Mouse (Mus musculus): ENCODE measurements around the gene Gtpbp1. TPM values are rescaled to one million over a fixed set of nuclear protein-coding genes. Genes with fewer than 3 reads are reported as not detected.

Gene Gtpbp1
- total RNA-seq, 2 experiments from 2014 or later, result 48.6 to 51.6 TPM

- DNase-seq, result no peak
Observed at GRCm38 (mm10) chr15:79727840-79728239, 37.2 kb downstream of the Gtpbp1 start.

GRCm38 (mm10) chr15:79728311-79728710 lies 37.7 kb downstream of the Gtpbp1 start:
- no peak for DNase-seq

- no peak for DNase-seq
Observed at GRCm38 (mm10) chr15:79728731-79729388, 38.2 kb downstream of the Gtpbp1 start.

- no peak for DNase-seq
Observed at GRCm38 (mm10) chr15:79731554-79731953, 40.9 kb downstream of the Gtpbp1 start.

- no peak for DNase-seq
Observed at GRCm38 (mm10) chr15:79733192-79733591, 42.5 kb downstream of the Gtpbp1 start.

- DNase-seq, result no peak
Observed at GRCm38 (mm10) chr15:79733640-79734039, 43.0 kb downstream of the Gtpbp1 start.

- DNase-seq, result no peak
Observed at GRCm38 (mm10) chr15:79734311-79734710, 43.7 kb downstream of the Gtpbp1 start.

- DNase-seq, result no peak
Observed at GRCm38 (mm10) chr15:79740739-79741138, 50.1 kb downstream of the Gtpbp1 start.

GRCm38 (mm10) chr15:79741173-79741858 lies 50.7 kb downstream of the Gtpbp1 start:
- no peak for DNase-seq

- peak; percentile 90 to 91 for DNase-seq
Observed at GRCm38 (mm10) chr15:79741921-79742705, 51.5 kb downstream of the Gtpbp1 start, which contains the start of gene Sun2. Gene Sun2 (minus strand): TSS chr15:79742536.

GRCm38 (mm10) chr15:79742706-79743023 lies 52.0 kb downstream of the Gtpbp1 start:
- DNase-seq, result no peak

GRCm38 (mm10) chr15:79744001-79744400 lies 53.4 kb downstream of the Gtpbp1 start:
- DNase-seq, result no peak

GRCm38 (mm10) chr15:79744742-79745141 lies 54.1 kb downstream of the Gtpbp1 start:
- no peak for DNase-seq

- DNase-seq, result no peak
Observed at GRCm38 (mm10) chr15:79745312-79745711, 54.7 kb downstream of the Gtpbp1 start.

- DNase-seq, result no peak
Observed at GRCm38 (mm10) chr15:79745883-79746282, 55.2 kb downstream of the Gtpbp1 start.

GRCm38 (mm10) chr15:79747998-79748397 lies 57.4 kb downstream of the Gtpbp1 start:
- DNase-seq, result no peak

- no peak for DNase-seq
Observed at GRCm38 (mm10) chr15:79749162-79749561, 58.5 kb downstream of the Gtpbp1 start.

GRCm38 (mm10) chr15:79750266-79750665 lies 59.6 kb downstream of the Gtpbp1 start:
- no peak for DNase-seq

- DNase-seq, result no peak
Observed at GRCm38 (mm10) chr15:79751772-79752171, 61.1 kb downstream of the Gtpbp1 start.

- peak; percentile 73 to 75 for DNase-seq
Observed at GRCm38 (mm10) chr15:79752742-79753419, 62.2 kb downstream of the Gtpbp1 start.

- no peak for DNase-seq
Observed at GRCm38 (mm10) chr15:79753420-79753752, 62.7 kb downstream of the Gtpbp1 start.

GRCm38 (mm10) chr15:79753873-79754272 lies 63.2 kb downstream of the Gtpbp1 start:
- DNase-seq, result no peak

GRCm38 (mm10) chr15:79755176-79755575 lies 64.5 kb downstream of the Gtpbp1 start:
- no peak for DNase-seq

Measured in layer of hippocampus, postnatal 36 days (tissue).